Mouse (Mus musculus) hindbrain, postnatal 0 days (tissue): ENCODE measurements around the gene Grid2. TPM values are rescaled to one million over a fixed set of nuclear protein-coding genes. Genes with fewer than 3 reads are reported as not detected.

Experiments
- ATAC-seq: fragments of 200-750 bp; cut with Nextera tagmentation; 2 replicates; pipeline ENCODE4 v1.8.0; 2017; ENCODE audit warnings: mild to moderate bottlenecking, moderate TSS enrichment, moderate library complexity
- DNase-seq: peaks from one replicate; pipeline ENCODE4 v3.0.0-alpha.2; 2015; ENCODE audit warnings: low spot score
- H3K27ac ChIP-seq: fragments of 300-500 bp; sonication (generic); 2 replicates; pipeline ENCODE4 v1.5.1; 2014; ENCODE audit warnings: mild to moderate bottlenecking
- H3K27me3 ChIP-seq: fragments of 300-500 bp; sonication (generic); 2 replicates; pipeline ENCODE4 v1.6.1; 2014; ENCODE audit warnings: low read length, mixed read lengths; ENCODE audit not compliant: insufficient read depth
- H3K36me3 ChIP-seq: fragments of 300-500 bp; sonication (generic); 2 replicates; pipeline ENCODE4 v1.6.1; 2014; ENCODE audit warnings: low read length, mixed read lengths; ENCODE audit not compliant: insufficient read depth
- H3K4me1 ChIP-seq: fragments of 300-500 bp; sonication (generic); 2 replicates; pipeline ENCODE4 v1.6.1; 2014; ENCODE audit warnings: antibody characterized with exemption, low read length, mixed read lengths; ENCODE audit not compliant: insufficient read depth
- H3K4me2 ChIP-seq: fragments of 300-500 bp; sonication (generic); 2 replicates; pipeline ENCODE4 v1.6.1; 2014; ENCODE audit warnings: low read depth, mild to moderate bottlenecking, low read length, moderate library complexity, mixed read lengths
- H3K4me3 ChIP-seq: fragments of 300-500 bp; sonication (generic); 2 replicates; pipeline ENCODE4 v1.5.1; 2014; ENCODE audit warnings: low read length
- H3K9ac ChIP-seq: fragments of 300-500 bp; sonication (generic); replicated peaks from 2 replicates; pipeline ENCODE4 v1.6.1; 2014; ENCODE audit warnings: mild to moderate bottlenecking, low read length, moderate library complexity, mixed read lengths
- H3K9me3 ChIP-seq: fragments of 300-500 bp; sonication (generic); 2 replicates; pipeline ENCODE4 v1.6.1; 2016; ENCODE audit warnings: low read length, mixed read lengths
- CTCF ChIP-seq: IDR thresholded peaks from 2 replicates; pipeline ENCODE4 v1.5.1; 2016; ENCODE audit warnings: antibody characterized with exemption, control low read depth, low read depth
- WGBS: fragments of 180-500 bp; shearing (Covaris S2); extraction: QIAGEN DNeasy Blood & Tissue Kit; methylation state at CpG from one replicate; pipeline ENCODE4 v1.1.7; 2014; 5-methylcytosine and 5-hydroxymethylcytosine counted together
- polyA plus RNA-seq: library from polyadenylated mRNA; unstranded; fragments of >200 nt; fragmentation: Nextera tagmentation; extraction: Ambion mirVana; gene quantifications from 2 replicates; pipeline ENCODE4 v1.2.1, GENCODE M21; 2015
- total RNA-seq: library from RNA; depleted of rRNA; stranded (reverse); fragments of >200 nt; gene quantifications from 2 replicates; pipeline ENCODE4 v1.2.3, GENCODE M21; 2014; rRNA removed

Gene Grid2
- total RNA-seq (51.0 and 52.9 TPM in 2 replicates), polyA plus RNA-seq (19.5 and 21.2 TPM in 2 replicates)

GRCm38 (mm10) chr6:63255826-63256555 is at the start of gene Grid2:
Gene Grid2 (plus strand): TSS chr6:63255876.
- Histone ChIP-seq H3K27ac (peak within 1 kb of the TSS; percentile 94), H3K4me2 (peak within 1 kb of the TSS; percentile 64), H3K9ac (peak within 1 kb of the TSS; percentile 86), H3K36me3 (no peaks in the 10 kb centered on the region), H3K4me1 (no peaks in the 10 kb centered on the region), H3K4me3 (peak within 1 kb of the TSS; percentile 90), H3K27me3 (no peaks in the 10 kb centered on the region), H3K9me3 (no peaks in the 10 kb centered on the region)
- under 1% methylated on average over 55 of the region's 71 CpGs for WGBS
- ATAC-seq (peak; percentile 76), DNase-seq (peak; percentile 86)
- peak; percentile 57 for TF ChIP-seq CTCF

- TF ChIP-seq CTCF: peak; percentile 47
- Histone ChIP-seq H3K9me3 (no peaks in the 10 kb centered on the region), H3K27me3 (no peaks in the 10 kb centered on the region), H3K4me1 (no peaks in the 10 kb centered on the region), H3K4me2 (no peak overlapping the region), H3K27ac (no peak overlapping the region), H3K36me3 (no peaks in the 10 kb centered on the region), H3K9ac (no peak overlapping the region), H3K4me3 (no peak overlapping the region)
- peak; percentile 20 for DNase-seq
- ATAC-seq: no peak
These were observed 4.9 kb upstream of the Grid2 start for GRCm38 (mm10) chr6:63250738-63251137.

GRCm38 (mm10) chr6:63256556-63257405 is 1.1 kb downstream of the Grid2 start:
- H3K9me3 ChIP-seq: no peaks in the 10 kb centered on the region
- TF ChIP-seq CTCF: no peak
- WGBS: under 1% methylated on average over 47 of the region's 49 CpGs
- H3K9ac ChIP-seq: peak overlapping the region; percentile 86
- no peaks in the 10 kb centered on the region for H3K4me1 ChIP-seq
- peak overlapping the region; percentile 64 for H3K4me2 ChIP-seq
- H3K27ac ChIP-seq: peak overlapping the region; percentile 94
- peak; percentile 77 for DNase-seq
- H3K4me3 ChIP-seq: peak overlapping the region; percentile 90
- no peaks in the 10 kb centered on the region for H3K36me3 ChIP-seq
- peak; percentile 79 for ATAC-seq
- H3K27me3 ChIP-seq: no peaks in the 10 kb centered on the region

GRCm38 (mm10) chr6:63257406-63257845 is 1.8 kb downstream of the Grid2 start:
- H3K27me3 ChIP-seq: no peaks in the 10 kb centered on the region
- DNase-seq: peak; percentile 83
- peak overlapping the region; percentile 64 for H3K4me2 ChIP-seq
- H3K36me3 ChIP-seq: no peaks in the 10 kb centered on the region
- H3K9me3 ChIP-seq: no peaks in the 10 kb centered on the region
- peak overlapping the region; percentile 86 for H3K9ac ChIP-seq
- H3K27ac ChIP-seq: peak overlapping the region; percentile 94
- ATAC-seq: peak; percentile 72
- under 1% methylated on average over 42 of the region's 42 CpGs for WGBS
- no peaks in the 10 kb centered on the region for H3K4me1 ChIP-seq
- peak overlapping the region; percentile 90 for H3K4me3 ChIP-seq
- TF ChIP-seq CTCF: no peak

- H3K27ac ChIP-seq: peak overlapping the region; percentile 94
- no peaks in the 10 kb centered on the region for H3K27me3 ChIP-seq
- H3K4me1 ChIP-seq: no peaks in the 10 kb centered on the region
- no peak; the same call in 1 of the 2 replicates for TF ChIP-seq CTCF
- ATAC-seq (peak; percentile 33), DNase-seq (peak; percentile 75)
- H3K9me3 ChIP-seq: no peaks in the 10 kb centered on the region
- H3K36me3 ChIP-seq: no peaks in the 10 kb centered on the region
- H3K4me2 ChIP-seq: peak overlapping the region; percentile 64
- H3K4me3 ChIP-seq: peak overlapping the region; percentile 90
- WGBS: 1% methylated on average over 11 of the region's 11 CpGs
- H3K9ac ChIP-seq: peak overlapping the region; percentile 86
These were observed 2.2 kb downstream of the Grid2 start for GRCm38 (mm10) chr6:63257876-63258275.

- ATAC-seq: no peak
- Histone ChIP-seq H3K4me2 (peak overlapping the region; percentile 64), H3K4me3 (peak overlapping the region; percentile 27), H3K9ac (no peak overlapping the region; the same call in 1 of the 2 replicates), H3K4me1 (no peaks in the 10 kb centered on the region), H3K36me3 (no peaks in the 10 kb centered on the region), H3K9me3 (no peaks in the 10 kb centered on the region), H3K27me3 (no peaks in the 10 kb centered on the region), H3K27ac (peak overlapping the region; percentile 41)
- no peak for TF ChIP-seq CTCF
- peak; percentile 74 for DNase-seq
- 16% methylated on average over 9 of the region's 9 CpGs for WGBS
These were observed 4.1 kb downstream of the Grid2 start for GRCm38 (mm10) chr6:63259764-63260163.
